Mouse (Mus musculus) large intestine, adult 2 months (tissue): ENCODE results near the gene Sptlc3. TPM values are rescaled to one million over a fixed set of nuclear protein-coding genes. Genes with fewer than 3 reads are reported as not detected.

Experiments
- DNase-seq: peaks from one replicate; pipeline ENCODE4 v3.0.0-alpha.2; 2012; ENCODE audit warnings: low read depth, low spot score
- WGBS: fragments of 180-500 bp; shearing (Covaris S2); methylation state at CpG from one replicate; pipeline ENCODE4 v1.1.7; 2018; 5-methylcytosine and 5-hydroxymethylcytosine counted together
- polyA plus RNA-seq: library from polyadenylated mRNA; depleted of rRNA; stranded (reverse); fragments of >200 nt; gene quantifications from 2 replicates; pipeline ENCODE4 v1.2.3, GENCODE M21; 2012; rRNA removed

Sptlc3 gene
- polyA plus RNA-seq, 1 experiment: not detected

- 22% methylated on average over 4 of the region's 4 CpGs for WGBS
- DNase-seq: no peak
Observed at GRCm38 (mm10) chr2:139628731-139629130, 135.0 kb downstream of the Sptlc3 start.

DNA sequence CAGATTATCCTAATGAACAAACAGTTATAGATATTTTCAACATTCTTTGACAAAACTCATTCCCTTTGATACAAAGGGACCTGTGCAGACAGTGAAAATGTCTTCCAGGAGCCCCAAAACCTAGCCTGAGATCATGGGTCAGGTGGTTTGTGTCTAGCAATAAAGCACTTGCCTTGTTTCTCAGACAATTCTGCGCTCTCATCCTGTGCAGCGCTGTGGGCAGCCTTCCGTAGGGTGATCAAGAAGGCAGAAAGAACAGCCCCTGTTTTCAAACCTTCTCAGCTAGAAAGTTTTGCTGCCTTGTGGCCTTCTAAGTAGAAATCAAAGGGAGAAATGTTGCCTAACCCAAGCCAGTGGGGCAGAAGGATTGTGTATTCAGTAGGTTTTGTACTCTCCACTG is 135.9 kb downstream of the Sptlc3 start:
- 91% methylated on average over 3 of the region's 3 CpGs for WGBS
- no peak for DNase-seq

DNA sequence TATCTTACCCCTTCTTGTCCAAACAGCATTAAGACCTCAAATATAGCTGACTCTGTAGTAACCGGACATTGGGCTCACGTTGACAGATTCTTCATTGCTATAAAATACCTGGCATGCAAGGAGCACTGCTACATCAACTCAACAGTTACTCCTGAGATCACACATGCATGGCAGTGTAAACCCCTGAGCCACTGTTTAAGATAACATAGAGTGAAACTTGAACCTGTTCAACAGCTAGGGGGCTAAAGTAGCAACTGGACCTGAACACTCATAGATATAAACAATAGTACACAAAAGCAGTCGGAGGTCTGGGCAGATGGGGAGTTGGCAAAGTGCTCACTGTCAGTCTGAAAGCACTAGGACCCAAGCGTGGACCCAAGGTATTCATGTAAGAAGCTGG is 140.8 kb downstream of the Sptlc3 start:
- WGBS: 52% methylated on average over 4 of the region's 4 CpGs
- DNase-seq: no peak

DNA sequence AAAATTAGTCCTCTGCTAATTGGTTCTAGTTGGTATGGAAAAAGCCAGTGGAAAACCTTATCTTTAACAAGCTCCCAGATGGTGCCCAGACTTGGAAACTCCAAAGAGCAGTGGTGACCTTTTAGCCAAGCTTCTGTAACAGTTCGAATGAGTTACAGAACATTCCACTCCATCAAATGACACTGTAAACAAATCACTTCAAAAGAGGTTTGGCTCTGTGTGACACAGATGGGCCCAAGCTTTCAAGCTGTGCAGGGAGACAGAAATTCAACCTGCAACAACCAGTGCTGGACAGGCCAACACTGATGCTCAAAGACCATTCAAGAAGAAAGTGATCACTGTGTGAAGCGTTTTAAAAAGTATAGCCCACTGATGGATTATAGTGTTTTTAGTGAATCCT is 144.1 kb downstream of the Sptlc3 start:
- 46% methylated on average over 2 of the region's 2 CpGs for WGBS
- DNase-seq: no peak

GRCm38 (mm10) chr2:139641757-139642385 is 148.2 kb downstream of the Sptlc3 start:
- no peak for DNase-seq
- 32% methylated on average over 7 of the region's 7 CpGs for WGBS

GRCm38 (mm10) chr2:139649518-139649917 is 155.8 kb downstream of the Sptlc3 start:
- no peak for DNase-seq
- 67% methylated on average over 3 of the region's 3 CpGs for WGBS

GRCm38 (mm10) chr2:139656750-139657149 is 163.0 kb downstream of the Sptlc3 start:
- no peak for DNase-seq

DNA sequence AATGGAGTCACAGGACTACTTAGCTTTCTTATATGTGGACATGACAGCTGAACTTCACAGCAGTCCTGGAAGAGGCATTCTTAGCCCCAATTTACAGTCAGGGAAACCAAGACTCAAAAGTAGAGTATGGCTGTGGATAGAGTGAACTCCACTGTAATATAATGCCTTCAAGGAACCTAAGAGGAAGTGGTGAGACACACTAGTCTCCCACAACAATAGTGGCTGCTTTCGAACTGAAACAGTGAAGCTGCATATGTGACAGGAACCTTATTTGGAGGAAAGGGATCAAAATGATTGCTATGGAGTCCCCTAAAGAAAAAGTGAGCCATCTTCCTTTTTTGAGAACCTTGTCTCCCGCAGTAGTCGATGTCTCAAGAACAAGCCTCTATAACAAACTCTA is 178.1 kb downstream of the Sptlc3 start:
- WGBS: 76% methylated on average over 3 of the region's 3 CpGs
- no peak for DNase-seq

More at GRCm38 (mm10) chr2:139656750-139657149, 163.0 kb downstream of the Sptlc3 start:
- WGBS: 23% methylated on average over 4 of the region's 4 CpGs

DNA sequence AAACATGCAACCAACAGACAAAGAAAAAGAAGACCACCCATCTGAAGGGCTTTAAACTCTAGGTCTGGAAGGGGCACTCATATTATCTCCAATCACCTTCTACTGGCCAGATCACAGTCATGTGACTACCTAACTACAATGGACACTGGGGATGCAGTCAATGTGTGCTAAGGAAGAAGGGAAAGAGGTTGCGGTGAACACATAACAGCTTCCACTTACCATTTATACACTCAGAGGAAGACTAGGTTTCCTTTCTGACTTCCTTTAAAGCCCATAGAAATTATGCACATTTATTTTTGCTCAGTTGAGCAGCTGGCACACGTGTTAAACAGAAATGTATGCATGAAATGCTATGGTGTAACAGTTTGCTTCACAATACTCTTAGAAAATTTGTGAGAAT is 178.7 kb downstream of the Sptlc3 start:
- no peak for DNase-seq
- 54% methylated on average over 2 of the region's 2 CpGs for WGBS

DNA sequence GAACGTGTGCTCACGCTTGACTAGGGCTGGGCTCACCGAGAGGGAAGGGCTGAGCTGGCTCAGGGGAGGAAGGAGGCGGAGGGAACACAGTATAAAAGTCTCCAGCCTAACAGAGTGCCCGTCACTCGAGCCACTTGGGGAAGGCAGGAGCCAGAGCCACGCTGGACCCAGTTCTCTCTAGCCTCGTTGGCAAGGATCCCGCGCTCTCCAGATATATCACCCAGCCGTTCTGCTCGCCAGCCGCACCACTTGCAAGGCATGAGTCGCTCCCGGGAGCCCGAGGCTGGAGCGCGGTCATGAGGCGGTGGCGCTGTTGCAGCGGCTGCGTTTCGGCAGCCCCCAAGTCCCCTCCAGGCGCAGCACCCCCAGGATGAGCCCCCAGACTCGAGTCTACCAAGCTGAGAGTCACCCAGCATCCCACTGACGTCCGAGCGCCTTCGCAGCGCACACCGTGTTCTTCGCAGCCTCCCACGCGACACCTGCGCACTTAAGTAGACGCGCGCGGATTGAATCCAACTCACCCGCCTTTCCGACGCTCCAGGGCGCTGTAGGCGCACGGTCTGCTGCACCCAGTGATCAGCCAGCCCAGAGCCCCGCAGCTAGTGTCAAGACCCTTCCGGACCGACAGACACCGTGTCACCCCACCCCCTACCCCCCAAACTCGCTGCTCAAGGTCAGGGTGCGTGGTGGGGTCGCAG is 183.5 kb downstream of the Sptlc3 start:
- DNase-seq: no peak
- 1% methylated on average over 52 of the region's 52 CpGs for WGBS

- no peak for DNase-seq
Observed at GRCm38 (mm10) chr2:139677809-139678274, 184.1 kb downstream of the Sptlc3 start, which contains the start of gene Ism1. Ism1 (plus strand) TSS chr2:139678178.

DNA sequence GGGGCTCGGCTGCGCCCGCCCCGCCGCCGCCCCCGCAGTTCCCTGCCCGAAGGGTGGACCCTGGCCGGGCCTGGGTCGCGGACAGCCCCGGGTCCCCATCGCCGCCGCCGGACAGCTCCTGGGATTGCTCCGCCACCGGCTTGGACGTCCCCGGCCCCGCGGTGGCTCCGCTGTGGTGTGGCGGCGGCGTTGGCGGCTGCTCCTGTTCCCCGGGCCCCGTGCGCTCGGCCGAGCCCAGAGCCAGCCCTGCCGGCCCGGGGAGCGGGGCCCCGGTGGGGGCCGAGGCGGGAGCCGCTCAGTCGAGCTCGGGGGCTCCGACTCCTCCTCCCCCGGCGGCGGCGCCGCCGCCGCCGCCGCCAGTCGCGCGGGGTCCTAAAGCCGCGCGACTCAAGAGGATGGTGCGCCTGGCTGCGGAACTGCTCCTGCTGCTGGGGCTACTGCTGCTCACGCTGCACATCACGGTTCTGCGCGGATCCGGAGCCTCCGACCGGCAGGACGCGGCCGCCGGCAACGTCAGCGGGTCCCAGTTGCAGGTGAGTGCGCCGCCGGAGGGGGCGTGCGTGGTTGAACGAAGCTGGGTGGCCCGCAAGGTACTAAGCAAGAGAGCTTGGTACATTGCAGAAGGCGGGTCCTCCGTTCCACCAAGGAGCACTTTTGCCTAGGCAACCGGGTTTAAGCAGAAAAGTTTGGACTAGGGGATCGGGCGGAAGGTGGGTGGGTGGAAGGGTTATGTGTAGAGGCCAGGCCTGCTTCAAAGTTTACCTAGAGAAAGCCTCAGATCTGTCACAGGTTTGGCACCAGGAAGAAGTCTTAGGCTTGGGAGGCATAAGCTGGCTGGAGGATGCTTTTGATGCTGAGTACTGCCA is 184.8 kb downstream of the Sptlc3 start:
- WGBS: 2% methylated on average over 81 of the region's 84 CpGs
- DNase-seq: no peak

More at GRCm38 (mm10) chr2:139677809-139678274, 184.1 kb downstream of the Sptlc3 start, which contains the start of gene Ism1:
- under 1% methylated on average over 38 of the region's 39 CpGs for WGBS

DNA sequence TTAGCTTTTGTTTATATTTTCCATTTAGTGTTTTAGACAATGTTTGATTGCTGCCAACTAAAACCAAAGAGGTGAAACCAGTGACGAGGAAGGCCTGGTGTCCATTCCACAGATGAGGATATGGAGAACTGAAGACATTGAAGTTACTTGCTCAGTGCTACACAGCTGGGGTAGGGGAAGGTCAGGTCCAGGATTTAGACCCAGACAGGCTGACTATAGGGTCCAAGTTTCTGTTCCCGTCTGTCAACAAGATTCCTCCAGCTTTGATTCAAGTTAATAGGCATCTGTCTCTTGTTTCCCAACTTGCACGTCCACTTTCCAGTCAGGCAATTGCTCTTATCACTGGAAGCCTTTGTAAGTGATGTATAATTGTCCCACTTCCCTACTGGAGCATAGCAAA is 188.8 kb downstream of the Sptlc3 start:
- 66% methylated on average over 3 of the region's 3 CpGs for WGBS
- DNase-seq: no peak

Other genes starting within 250 kb of the Sptlc3 start
- 0.41 and 0.45 TPM in 2 replicates for gene Ism1, start 184.3 kb downstream of the Sptlc3 start, polyA plus RNA-seq